Mouse (Mus musculus): ENCODE data around the gene Srebf1.

Srebf1 gene

GRCm38 (mm10) chr11:60176975-60177657 is 45.3 kb downstream of the Srebf1 start:
- DNase-seq (ENCODE audit: low spot score): no peak

GRCm38 (mm10) chr11:60176182-60176974 is 46.0 kb downstream of the Srebf1 start:
- peak; percentile 48 for DNase-seq (ENCODE audit: low spot score)

DNA sequence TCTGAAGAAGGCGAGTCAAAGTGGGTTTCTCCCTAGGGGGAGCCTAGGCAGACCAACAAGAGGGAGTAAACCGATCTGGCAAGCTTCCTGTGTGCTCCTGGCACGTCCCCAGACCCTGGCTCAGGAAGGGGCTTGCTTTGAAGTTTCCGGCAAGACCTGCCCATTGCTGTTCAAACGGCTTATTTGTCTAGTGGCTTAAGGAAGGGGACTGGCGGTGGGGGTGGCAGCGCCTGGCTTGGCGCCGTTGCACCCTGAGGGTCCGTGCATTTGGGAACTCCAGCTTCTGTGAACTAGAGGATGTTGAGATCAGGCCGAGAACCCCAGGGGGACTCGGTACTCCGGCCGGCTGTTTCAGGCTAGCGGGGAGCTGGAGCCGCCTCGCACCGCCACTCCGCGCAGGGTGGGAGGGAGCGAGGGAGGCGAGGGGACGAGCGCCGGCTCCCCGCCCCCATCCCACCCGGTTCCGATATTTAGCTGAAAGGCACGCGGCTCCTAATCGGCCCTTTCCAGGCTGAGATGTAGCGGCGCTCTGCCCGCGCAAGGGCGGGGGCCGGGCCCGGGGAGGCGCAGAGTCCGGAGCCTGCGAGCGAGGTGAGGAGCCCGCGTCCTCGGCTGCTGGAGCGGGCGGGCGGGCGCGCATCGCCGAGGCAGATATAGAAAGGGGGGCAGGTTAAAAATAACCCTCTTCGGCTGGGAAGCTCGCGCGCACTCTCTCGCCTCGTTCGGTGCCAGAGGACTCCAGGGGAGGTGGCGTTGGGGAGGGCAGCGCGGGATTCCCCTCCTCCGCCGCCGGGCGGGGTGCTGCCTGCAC is 46.8 kb downstream of the Srebf1 start:
- peak; percentile 53 for DNase-seq (ENCODE audit: low spot score)

DNA sequence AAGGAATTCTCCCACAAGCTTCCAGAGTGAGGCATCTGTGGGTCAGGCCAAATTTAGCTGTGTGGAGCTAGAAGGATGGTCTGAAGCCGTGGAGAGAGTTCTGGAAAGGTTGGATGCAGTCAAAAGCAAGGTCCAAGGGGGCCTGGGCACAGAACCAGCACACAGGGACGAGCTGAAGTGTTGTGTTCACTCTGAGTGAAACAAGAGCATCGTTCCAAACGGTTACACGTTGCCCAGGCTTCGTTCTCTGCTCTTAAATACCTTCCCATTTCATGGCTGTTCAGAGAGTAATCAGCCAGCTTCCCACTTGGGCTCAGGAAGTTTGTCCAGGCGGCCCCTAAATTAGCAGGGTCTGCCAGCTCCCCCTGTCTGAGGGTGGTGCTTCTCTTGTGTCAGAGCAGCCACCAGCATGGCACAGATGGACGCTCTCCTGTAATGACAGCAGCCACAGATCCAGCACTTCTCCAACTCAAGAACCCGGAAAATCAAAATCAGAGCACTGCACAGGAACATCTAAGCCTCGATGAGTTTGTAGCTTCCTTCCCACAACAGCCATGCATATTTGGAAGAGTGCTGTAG is 48.7 kb downstream of the Srebf1 start:
- DNase-seq (ENCODE audit: low spot score): no peak

DNA sequence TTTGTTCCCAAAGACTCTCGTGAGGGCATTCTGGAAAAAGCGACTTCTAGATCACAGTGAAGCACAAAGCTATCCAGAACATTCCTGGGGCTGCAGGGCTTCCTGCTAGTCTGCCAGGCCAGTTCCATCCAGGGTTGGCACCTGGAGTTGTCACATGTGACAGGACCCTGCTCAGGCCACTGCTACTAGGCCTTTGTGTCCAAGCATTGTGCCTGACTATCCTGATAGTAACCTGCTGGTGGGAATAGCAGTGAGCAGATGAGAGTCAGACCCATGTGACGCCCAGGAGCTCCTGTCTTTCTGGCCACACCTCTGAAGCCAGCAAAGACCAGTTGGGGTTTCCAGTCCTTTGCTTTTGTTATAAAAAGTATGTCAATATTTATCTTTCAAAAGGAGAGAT is 50.3 kb downstream of the Srebf1 start:
- DNase-seq (ENCODE audit: low spot score): no peak

- DNase-seq (ENCODE audit: low spot score): no peak
Measured at GRCm38 (mm10) chr11:60168780-60169179, 53.6 kb downstream of the Srebf1 start.

GRCm38 (mm10) chr11:60165076-60165475 is 57.3 kb downstream of the Srebf1 start:
- no peak for DNase-seq (ENCODE audit: low spot score)

- DNase-seq (ENCODE audit: low spot score): no peak
Measured at GRCm38 (mm10) chr11:60164450-60164849, 57.9 kb downstream of the Srebf1 start.

- DNase-seq (ENCODE audit: low spot score): no peak
Measured at GRCm38 (mm10) chr11:60163362-60163761, 59.0 kb downstream of the Srebf1 start.

DNA sequence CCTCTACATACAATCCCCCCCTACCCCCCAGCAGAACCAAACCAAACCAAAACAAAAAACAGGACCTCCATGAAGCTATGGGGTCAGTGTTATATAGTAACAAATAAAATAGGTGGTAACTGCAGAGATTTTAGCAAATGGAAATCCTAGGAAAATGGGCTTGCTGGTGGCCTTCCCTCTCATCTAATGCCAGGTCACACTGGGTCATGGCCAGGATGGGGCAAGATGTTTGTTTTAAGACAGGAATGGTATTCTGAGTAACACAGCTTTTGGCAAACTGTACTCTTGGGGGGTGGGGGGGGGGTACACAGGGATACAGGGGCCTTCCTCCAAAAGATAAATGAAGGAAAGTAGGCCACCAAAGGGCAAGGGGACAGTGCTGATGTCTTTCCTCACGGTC is 59.8 kb downstream of the Srebf1 start:
- DNase-seq (ENCODE audit: low spot score): no peak

DNA sequence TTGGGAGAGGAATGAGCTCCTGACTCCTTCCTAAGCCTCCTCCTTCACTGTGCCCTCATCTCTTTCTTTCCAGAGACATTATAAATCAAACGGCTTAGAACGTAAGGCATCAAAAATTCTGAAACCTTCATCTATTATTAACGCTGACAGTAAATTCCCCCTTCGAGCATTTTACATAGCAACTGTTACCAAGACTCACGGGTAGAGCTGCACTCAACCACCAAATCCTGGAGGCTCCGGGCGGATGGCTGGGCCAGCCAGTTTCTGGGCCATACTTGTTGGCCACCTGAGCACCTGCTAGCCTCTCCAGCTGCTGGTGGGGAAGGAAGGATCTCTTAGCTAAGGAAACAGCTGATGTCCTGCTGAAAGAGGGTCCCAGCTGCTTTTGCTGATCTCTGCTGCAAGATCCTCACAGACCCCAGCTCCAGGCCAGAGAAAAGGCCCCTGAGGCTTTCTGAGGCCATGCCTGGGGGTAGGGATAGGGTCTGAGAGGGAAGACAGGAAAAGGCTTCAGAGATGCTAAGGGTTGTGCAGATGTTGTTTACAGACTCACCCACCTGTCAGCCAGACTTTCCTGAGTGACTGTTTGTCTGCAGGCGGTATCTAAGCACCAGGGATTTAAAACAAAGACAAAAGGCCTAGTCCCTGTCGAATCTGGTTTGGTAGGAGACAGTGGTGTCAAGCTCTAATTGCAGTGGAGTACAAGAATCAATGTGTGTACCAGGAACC is 61.1 kb downstream of the Srebf1 start:
- no peak for DNase-seq (ENCODE audit: low spot score)

- no peak for DNase-seq (ENCODE audit: low spot score)
Measured at GRCm38 (mm10) chr11:60160454-60161114, 61.8 kb downstream of the Srebf1 start.

DNA sequence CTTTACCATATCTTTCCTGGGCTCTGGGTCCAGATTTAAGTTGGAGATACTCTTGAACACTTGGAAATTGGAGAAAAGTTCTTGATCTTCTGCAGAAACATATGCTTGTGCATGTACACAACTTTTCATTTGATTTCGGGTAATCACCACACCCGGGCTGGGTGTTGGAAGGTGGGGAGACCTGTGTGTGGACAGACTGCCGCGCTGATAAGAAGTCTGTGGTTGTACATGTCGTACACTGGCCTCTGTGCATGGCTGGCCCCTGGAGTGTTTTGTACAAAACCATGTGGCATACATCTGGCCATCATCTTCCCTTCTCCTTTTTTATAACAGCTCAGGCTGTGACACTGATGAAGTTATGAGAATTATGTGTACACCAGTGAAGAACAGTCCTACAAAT is 62.4 kb downstream of the Srebf1 start:
- DNase-seq (ENCODE audit: low spot score): no peak

- DNase-seq (ENCODE audit: low spot score): no peak
Measured at GRCm38 (mm10) chr11:60158271-60158670, 64.1 kb downstream of the Srebf1 start.

DNA sequence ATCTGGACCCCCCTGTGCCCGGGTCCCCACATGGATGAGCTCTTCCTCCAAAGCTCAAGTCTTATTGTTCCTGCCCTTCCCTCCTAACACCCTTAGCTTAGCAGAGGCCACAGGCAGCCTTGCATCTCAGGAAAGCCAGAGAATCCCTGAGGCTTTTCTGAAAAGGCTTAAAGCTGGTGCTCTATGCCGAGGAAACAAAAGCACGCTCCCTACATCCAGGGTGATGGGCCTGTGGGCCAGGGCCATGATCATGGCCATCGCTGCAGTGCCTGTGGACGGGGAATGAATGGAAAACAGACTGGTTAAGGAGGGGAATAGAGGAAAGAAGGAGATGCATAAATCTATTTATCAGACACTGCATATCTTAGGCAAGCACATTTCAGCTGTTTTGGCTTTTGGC is 66.7 kb downstream of the Srebf1 start:
- no peak for DNase-seq (ENCODE audit: low spot score)

DNA sequence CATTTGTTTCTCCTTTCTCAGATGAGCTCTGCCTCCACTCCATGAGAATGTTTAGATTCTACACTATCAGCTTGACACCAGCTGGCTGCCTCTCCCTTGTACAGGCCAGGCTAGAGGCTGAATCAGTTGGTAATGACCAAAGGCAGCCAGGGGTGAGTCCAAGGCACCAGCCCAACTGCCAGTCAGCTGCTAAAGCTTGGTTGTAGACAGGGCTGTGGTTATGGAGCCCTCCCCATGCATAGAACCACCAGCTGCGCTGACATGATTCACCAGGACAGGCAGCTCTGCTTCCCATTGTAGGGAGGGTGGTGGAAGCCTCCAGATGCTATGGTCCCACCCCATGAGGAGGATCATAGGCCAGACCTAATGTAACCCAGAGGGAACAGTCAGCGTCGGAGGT is 68.4 kb downstream of the Srebf1 start:
- DNase-seq (ENCODE audit: low spot score): no peak

GRCm38 (mm10) chr11:60152339-60152738 is 70.0 kb downstream of the Srebf1 start:
- no peak for DNase-seq (ENCODE audit: low spot score)

GRCm38 (mm10) chr11:60150677-60151076 is 71.7 kb downstream of the Srebf1 start:
- DNase-seq (ENCODE audit: low spot score): no peak
